Mouse (Mus musculus) hindlimb bud, embryonic 11.5 days (tissue): ENCODE measurements around the gene Olfr1240.

Source experiments
- DNase-seq: peaks from one replicate; pipeline ENCODE4 v3.0.0-alpha.2; 2012; ENCODE audit warnings: low read depth, low spot score; ENCODE audit errors: extremely low spot score

Gene Olfr1240

DNA sequence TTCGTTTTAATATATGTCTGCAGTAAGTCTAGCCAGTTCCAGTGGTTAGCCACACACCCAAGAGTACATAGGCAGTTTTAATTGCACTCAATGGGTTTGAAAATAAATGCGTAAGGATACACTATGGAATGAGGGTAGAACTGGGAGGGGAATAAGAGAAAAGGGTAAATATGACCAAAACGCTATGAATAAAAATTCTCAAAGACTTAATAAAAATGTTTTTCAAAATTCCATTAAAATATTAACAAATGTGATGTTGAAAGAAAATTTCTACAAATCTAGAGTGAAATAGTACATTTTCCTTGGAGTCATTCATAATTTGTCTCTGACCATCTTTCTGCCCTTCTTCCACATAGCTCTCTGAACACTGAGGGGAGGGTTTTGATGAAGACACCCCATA lies at the start of gene Olfr1240:
Olfr1240 (minus strand) TSS at position 101 of the 400 bp plus-strand sequence.
- DNase-seq: no peak

- no peak for DNase-seq
These were observed 44.2 kb upstream of the Olfr1240 start, which contains the start of gene Olfr1241 for GRCm38 (mm10) chr2:89487026-89487425. Gene Olfr1241, minus strand, starts transcription at chr2:89487126.

- no peak for DNase-seq
These were observed 22.5 kb downstream of the Olfr1240 start, which contains the start of gene Olfr1239 for GRCm38 (mm10) chr2:89420307-89420706. Gene Olfr1239, minus strand, starts transcription at chr2:89420407.

DNA sequence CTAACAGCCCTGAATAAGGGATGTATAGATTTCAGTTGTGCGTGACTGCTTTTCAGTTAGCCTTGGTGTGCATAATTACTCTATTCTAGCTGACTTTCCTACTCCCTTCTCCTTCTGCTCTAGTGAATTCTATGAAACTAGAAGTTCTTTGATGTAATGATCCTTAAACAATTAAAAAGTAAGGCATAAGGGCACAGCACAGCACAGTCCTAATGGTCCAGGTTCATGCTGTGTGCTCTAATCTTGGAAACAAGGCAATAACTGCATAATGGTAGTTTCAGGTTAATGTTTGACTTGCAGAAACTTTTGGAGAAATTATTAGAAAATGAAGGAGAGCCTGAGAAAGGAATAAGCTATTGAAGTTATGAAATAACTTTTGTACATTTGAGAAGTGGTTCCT lies 28.2 kb downstream of the Olfr1240 start:
- no peak for DNase-seq

DNA sequence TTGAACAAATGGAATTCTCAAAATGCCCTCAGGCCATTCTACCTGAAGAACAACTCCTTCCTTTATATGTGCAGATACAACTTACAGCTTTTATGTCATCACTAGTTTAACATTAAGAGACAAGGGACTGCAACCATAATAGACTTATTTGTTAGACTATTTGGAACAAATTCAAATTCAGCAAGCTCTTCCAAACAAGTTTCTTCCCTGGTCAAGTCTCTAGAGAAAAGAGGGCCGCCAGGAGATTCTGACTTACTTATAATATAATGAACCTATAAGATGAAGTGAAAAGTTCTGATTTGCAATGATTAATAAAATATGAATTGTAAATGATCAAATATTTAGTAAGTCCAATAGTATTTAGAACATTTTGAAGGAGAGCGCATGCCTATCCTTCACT lies 33.2 kb downstream of the Olfr1240 start, which contains the start of gene Olfr1238:
Olfr1238 (minus strand) TSS at position 101 of the 400 bp plus-strand sequence.
- no peak for DNase-seq

GRCm38 (mm10) chr2:89400882-89401281 lies 41.9 kb downstream of the Olfr1240 start:
- no peak for DNase-seq
